Mouse (Mus musculus) c-Kit-negative CD71-positive TER-119-positive erythroid progenitor cells, embryonic 14.5 days (primary cell): ENCODE measurements around the gene 4930503E14Rik.
"Not testable (repeated sequence)": the region's sequence is repeated elsewhere in the genome, so short reads cannot be mapped to it uniquely, and the experiment has no call there.

Experiments used
- DNase-seq: peaks from one replicate; pipeline ENCODE4 v3.0.0-alpha.2; 2013; ENCODE audit warnings: low read depth, low spot score

4930503E14Rik gene

GRCm38 (mm10) chr14:44213154-44213553 lies at the start of gene 4930503E14Rik:
4930503E14Rik (minus strand) TSS chr14:44213254.
- not testable (repeated sequence) for DNase-seq

DNA sequence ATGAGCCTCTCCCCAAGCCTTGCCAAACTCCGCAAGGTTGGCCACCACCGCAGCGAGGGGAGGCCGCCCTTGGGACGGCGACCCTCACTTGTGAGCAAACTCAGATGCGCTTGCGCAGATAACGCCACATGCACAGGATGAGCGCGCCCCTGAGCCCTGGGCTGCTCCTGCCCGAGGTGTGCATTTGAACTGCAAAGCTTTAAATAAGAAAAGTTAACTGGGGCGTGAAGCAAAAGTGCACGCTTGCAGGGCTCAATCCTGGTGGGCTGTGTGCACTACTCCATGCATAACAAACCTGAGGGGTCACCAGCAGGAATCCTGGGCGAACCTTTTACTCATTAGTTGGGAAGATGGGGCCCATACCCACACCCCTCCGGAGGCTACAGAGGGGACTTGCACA lies 35.0 kb upstream of the 4930503E14Rik start:
- DNase-seq, result no peak

GRCm38 (mm10) chr14:44197361-44197760 lies 15.7 kb downstream of the 4930503E14Rik start, which contains the start of gene Gm8212:
Gm8212 (plus strand) TSS chr14:44197661.
- not testable (repeated sequence) for DNase-seq

- not testable (repeated sequence) for DNase-seq
Observed at GRCm38 (mm10) chr14:44123551-44123950, 89.5 kb downstream of the 4930503E14Rik start, which contains the start of gene Gm3327. Gm3327 (plus strand) TSS chr14:44123851.
